Mouse (Mus musculus) right cerebral cortex, postnatal 25 days (tissue): ENCODE measurements around the gene Gm9918.
A peak's percentile ranks its signal among the peaks of the same experiment; 100 is the strongest.

Experiments
- DNase-seq: peaks from one replicate; pipeline ENCODE4 v3.0.0; 2022

The Gm9918 gene

GRCm38 (mm10) chr15:102279092-102279782 lies 8.9 kb downstream of the Gm9918 start, which contains the start of gene Mfsd5:
Gene Mfsd5, plus strand, starts transcription at chr15:102279454.
- DNase-seq, result peak; percentile 85

GRCm38 (mm10) chr15:102279783-102280520 lies 9.6 kb downstream of the Gm9918 start:
- DNase-seq, result no peak

- no peak for DNase-seq
Observed at GRCm38 (mm10) chr15:102280623-102281022, 10.3 kb downstream of the Gm9918 start.

- DNase-seq, result no peak
Observed at GRCm38 (mm10) chr15:102282463-102283292, 12.3 kb downstream of the Gm9918 start.

GRCm38 (mm10) chr15:102283648-102284047 lies 13.3 kb downstream of the Gm9918 start:
- DNase-seq, result no peak

GRCm38 (mm10) chr15:102287395-102287794 lies 17.0 kb downstream of the Gm9918 start:
- no peak for DNase-seq

GRCm38 (mm10) chr15:102295633-102296367 lies 25.4 kb downstream of the Gm9918 start, which contains the start of gene Espl1:
Gene Espl1, plus strand, starts transcription at chr15:102296266.
- DNase-seq, result peak; percentile 92

- no peak for DNase-seq
Observed at GRCm38 (mm10) chr15:102296368-102297006, 26.1 kb downstream of the Gm9918 start.

GRCm38 (mm10) chr15:102302542-102302941 lies 32.2 kb downstream of the Gm9918 start:
- no peak for DNase-seq

GRCm38 (mm10) chr15:102308717-102309116 lies 38.4 kb downstream of the Gm9918 start:
- no peak for DNase-seq

GRCm38 (mm10) chr15:102310074-102310845 lies 39.9 kb downstream of the Gm9918 start:
- DNase-seq, result no peak

- DNase-seq, result no peak
Observed at GRCm38 (mm10) chr15:102311489-102311888, 41.1 kb downstream of the Gm9918 start.

GRCm38 (mm10) chr15:102315292-102315691 lies 44.9 kb downstream of the Gm9918 start:
- no peak for DNase-seq

GRCm38 (mm10) chr15:102316263-102316662 lies 45.9 kb downstream of the Gm9918 start:
- peak; percentile 48 for DNase-seq
